Mouse (Mus musculus) spleen, adult 10 weeks (tissue): ENCODE measurements around the gene Gps2. TPM values are rescaled to one million over a fixed set of nuclear protein-coding genes. Genes with fewer than 3 reads are reported as not detected.

Experiments
- polyA plus RNA-seq: library from polyadenylated mRNA; stranded (reverse); fragments of 350-450 nt; fragmentation: Illumina TruSeq; extraction: RNeasy Lipid Tissue Mini Kit (QIAGEN cat#74804); gene quantifications from one replicate; pipeline ENCODE4 v1.2.3, GENCODE M21; 2015; ENCODE audit warnings: low replicate concordance; ENCODE audit not compliant: insufficient read depth

Gps2 gene
- polyA plus RNA-seq, result 80.2 TPM

DNA sequence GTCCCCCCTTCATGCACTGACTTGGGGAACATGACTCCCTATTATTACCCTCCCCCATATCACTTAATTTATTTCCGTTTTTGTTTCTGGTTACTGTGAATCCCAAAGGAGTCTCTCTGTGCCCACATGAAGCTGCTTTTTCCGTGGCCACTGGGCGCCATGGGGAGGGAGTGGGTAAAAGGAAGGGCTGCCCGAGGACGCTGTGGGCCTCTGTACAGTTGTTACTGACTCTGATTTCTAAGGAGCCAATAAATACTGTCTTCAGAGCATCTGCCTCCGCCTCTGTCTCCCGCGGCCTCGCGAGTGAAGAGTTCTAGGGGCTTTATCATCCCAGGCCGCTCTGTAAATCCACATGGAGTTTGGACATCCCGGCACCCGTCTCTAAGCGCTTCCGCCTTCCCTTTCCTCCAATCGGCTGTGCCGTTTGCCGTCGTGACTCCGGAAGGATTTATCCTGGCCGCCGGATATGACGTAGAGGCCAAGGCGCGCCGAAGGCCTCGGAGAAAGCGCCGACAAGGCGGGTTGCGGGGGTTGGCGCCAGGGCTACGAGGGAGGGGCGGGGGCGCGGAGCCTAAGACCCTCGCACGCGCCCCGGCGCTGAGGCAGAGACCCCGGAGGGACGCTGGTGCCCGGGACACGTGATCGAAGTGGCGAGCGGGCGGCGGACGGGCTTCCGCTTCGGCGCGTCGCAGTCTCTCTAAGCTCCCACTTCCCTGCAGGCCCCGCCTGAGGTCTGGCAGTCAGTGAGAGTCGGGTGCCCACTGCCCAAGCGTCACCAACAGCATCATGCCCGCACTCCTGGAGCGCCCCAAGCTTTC, at the start of gene Gps2:
Gene Gps2 (plus strand): TSS at position 335 of the 818 bp plus-strand sequence.

GRCm38 (mm10) chr11:69877878-69878277, 35.8 kb upstream of the Gps2 start, which contains the start of gene Tmem95:
Gene Tmem95, minus strand, starts transcription at chr11:69878018.

GRCm38 (mm10) chr11:69880853-69881603, 32.7 kb upstream of the Gps2 start, which contains the start of gene Kctd11:
Gene Kctd11, minus strand, starts transcription at chr11:69881406.

GRCm38 (mm10) chr11:69895291-69895690, 18.4 kb upstream of the Gps2 start, which contains the start of gene Acap1:
Gene Acap1, minus strand, starts transcription at chr11:69895539.

DNA sequence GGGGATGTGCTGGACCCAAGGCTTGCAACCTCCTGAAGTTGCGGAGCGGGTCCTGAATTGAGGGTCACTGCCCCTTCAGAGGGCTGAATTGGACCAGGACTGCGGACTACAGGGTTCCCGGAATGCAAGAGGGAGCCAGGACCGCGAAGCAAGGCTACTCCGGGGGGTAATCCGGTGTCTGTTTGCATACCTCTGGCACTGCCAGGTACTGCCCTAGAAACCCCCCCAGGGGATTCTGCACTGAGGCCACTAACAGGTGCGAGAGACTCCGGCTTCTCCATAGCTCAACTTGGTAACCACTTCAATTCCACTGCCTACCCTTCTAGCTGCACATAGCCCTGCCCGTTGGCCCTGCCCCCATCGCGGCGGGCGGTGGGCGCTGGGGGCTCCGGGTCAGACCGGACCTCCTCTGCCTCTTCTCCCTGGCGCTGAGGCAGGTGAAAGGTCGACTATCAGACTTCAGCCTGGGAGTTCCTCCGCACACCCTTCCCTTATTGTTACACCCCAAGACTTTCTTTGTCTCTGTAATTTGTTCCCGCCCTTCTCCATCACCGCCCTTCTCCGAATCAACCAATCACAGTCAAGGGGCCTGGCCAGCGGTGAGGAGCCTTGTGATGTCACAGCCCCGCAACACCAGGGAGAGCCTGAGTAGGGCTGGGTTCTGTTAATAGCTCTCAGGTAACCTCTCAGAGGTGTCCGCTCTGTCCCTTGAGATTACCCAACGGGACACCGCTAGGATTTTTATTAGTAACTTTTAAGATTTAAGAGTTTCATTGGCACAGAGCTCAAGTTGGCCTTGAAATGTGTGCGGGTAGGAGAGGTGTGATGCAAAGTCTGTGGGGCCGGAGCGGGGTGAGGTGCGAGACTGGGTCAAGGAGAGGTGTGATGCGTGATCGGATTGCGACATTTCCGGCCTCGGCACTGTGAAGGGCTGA, 12.9 kb upstream of the Gps2 start, which contains the start of the genes 2810408A11Rik and Neurl4:
Gene 2810408A11Rik (minus strand): TSS at position 517 of the 935 bp plus-strand sequence.
Gene Neurl4 (plus strand): TSS at position 602 of the 935 bp plus-strand sequence.

DNA sequence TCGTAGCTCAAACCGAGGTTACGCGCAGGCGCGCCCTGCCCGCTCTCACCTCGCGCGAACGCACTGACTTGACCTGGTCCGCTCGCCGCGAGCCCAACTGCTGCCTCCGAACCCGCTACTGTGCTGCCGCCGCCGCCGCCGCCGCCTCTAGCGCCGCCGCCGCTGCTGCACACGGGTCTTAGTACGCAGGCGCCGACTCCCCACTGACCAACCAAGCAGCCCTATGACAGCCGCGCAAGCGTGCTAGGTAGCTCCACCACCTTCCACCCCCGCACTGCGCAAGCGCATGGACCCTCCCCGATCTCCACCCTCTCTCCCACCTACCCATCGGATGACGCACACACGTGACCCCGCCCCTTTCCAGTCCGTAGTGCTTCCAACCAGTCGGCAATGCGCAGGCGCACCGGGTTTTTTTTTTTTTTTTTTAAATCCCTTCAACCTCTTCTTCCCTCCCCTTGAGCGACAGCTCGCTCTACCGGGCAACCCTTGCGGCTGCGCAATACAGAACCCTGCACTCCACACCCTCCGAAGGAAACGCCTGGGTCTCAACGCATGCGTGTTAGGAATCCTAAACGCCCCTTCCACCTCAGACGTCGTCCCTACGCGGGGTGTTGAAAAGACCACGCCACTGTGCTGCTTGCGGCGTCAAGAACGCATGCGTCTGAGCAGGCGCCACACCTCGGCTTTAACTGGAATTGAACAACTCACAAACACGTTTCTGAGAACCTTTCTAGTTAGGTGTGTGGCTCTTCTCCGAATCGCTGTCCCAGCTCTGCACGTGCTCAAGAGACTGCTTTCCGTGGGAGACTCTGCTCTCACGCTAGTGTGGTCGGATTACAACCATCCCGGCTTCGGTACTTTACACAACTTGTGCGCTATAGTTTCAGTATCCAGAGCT, 7.7 kb downstream of the Gps2 start, which contains the start of gene Eif5a:
Gene Eif5a (minus strand): TSS at position 845 of the 898 bp plus-strand sequence.

GRCm38 (mm10) chr11:69935137-69935879, 21.6 kb downstream of the Gps2 start, which contains the start of gene Ybx2:
Gene Ybx2, plus strand, starts transcription at chr11:69935796.

GRCm38 (mm10) chr11:69948066-69948762, 34.5 kb downstream of the Gps2 start, which contains the start of gene Slc2a4:
Gene Slc2a4, minus strand, starts transcription at chr11:69948188.

GRCm38 (mm10) chr11:69964650-69965270, 51.1 kb downstream of the Gps2 start, which contains the start of gene Cldn7:
Gene Cldn7, plus strand, starts transcription at chr11:69964779.

Other genes with a start within 250 kb of the Gps2 start
- gene Cd68, start 247.7 kb upstream of the Gps2 start, polyA plus RNA-seq, result 75.0 TPM
- 820 TPM for gene Eif4a1, start 241.5 kb upstream of the Gps2 start, polyA plus RNA-seq
- gene Senp3, start 231.8 kb upstream of the Gps2 start, polyA plus RNA-seq, result 194 TPM
- 17.3 TPM for gene Tnfsf13, start 228.1 kb upstream of the Gps2 start, polyA plus RNA-seq
- 12.0 TPM for gene Tnfsf12, start 218.0 kb upstream of the Gps2 start, polyA plus RNA-seq
- gene Tnfsfm13, start 217.8 kb upstream of the Gps2 start, polyA plus RNA-seq, result 7.2 TPM
- 121 TPM for gene Polr2a, start 155.3 kb upstream of the Gps2 start, polyA plus RNA-seq
- gene Slc35g3, start 151.9 kb upstream of the Gps2 start, polyA plus RNA-seq, result not detected
- 27.8 TPM for gene Zbtb4, start 148.0 kb upstream of the Gps2 start, polyA plus RNA-seq
- 10.8 TPM for gene Chrnb1, start 117.9 kb upstream of the Gps2 start, polyA plus RNA-seq
- 2.2 TPM for gene Fgf11, start 112.0 kb upstream of the Gps2 start, polyA plus RNA-seq
- not detected for gene Tmem102, start 108.3 kb upstream of the Gps2 start, polyA plus RNA-seq
- gene Gm39566, start 98.6 kb upstream of the Gps2 start, polyA plus RNA-seq, result not detected
- gene Spem2, start 95.4 kb upstream of the Gps2 start, polyA plus RNA-seq, result not detected
- gene Spem1, start 91.7 kb upstream of the Gps2 start, polyA plus RNA-seq, result not detected
- 4.4 TPM for gene Nlgn2, start 76.1 kb upstream of the Gps2 start, polyA plus RNA-seq
- gene Tmem256, start 75.4 kb upstream of the Gps2 start, polyA plus RNA-seq, result 87.3 TPM
- gene Plscr3, start 67.5 kb upstream of the Gps2 start, polyA plus RNA-seq, result 11.9 TPM
- gene Tnk1, start 55.2 kb upstream of the Gps2 start, polyA plus RNA-seq, result 0.26 TPM
- gene Tmem95, start 35.9 kb upstream of the Gps2 start, polyA plus RNA-seq, result not detected
- 4.5 TPM for gene Kctd11, start 32.5 kb upstream of the Gps2 start, polyA plus RNA-seq
- gene Acap1, start 18.3 kb upstream of the Gps2 start, polyA plus RNA-seq, result 190 TPM
- gene 2810408A11Rik, start 12.9 kb upstream of the Gps2 start, polyA plus RNA-seq, result 3.1 TPM
- 19.6 TPM for gene Neurl4, start 12.8 kb upstream of the Gps2 start, polyA plus RNA-seq
- 389 TPM for gene Eif5a, start 8.1 kb downstream of the Gps2 start, polyA plus RNA-seq
- 0.41 TPM for gene Ybx2, start 21.9 kb downstream of the Gps2 start, polyA plus RNA-seq
- 1.2 TPM for gene Slc2a4, start 34.3 kb downstream of the Gps2 start, polyA plus RNA-seq
- 0.72 TPM for gene Cldn7, start 50.9 kb downstream of the Gps2 start, polyA plus RNA-seq
- gene Ctdnep1, start 67.3 kb downstream of the Gps2 start, polyA plus RNA-seq, result 106 TPM
- gene Elp5, start 68.6 kb downstream of the Gps2 start, polyA plus RNA-seq, result 46.5 TPM
- gene Gabarap, start 77.3 kb downstream of the Gps2 start, polyA plus RNA-seq, result 492 TPM
- gene Phf23, start 81.9 kb downstream of the Gps2 start, polyA plus RNA-seq, result 67.0 TPM
- 9.8 TPM for gene Dvl2, start 86.7 kb downstream of the Gps2 start, polyA plus RNA-seq
- gene Acadvl, start 101.5 kb downstream of the Gps2 start, polyA plus RNA-seq, result 41.9 TPM
- 9.5 TPM for gene Dlg4, start 103.1 kb downstream of the Gps2 start, polyA plus RNA-seq
- gene Asgr1, start 140.2 kb downstream of the Gps2 start, polyA plus RNA-seq, result not detected
- gene Asgr2, start 178.8 kb downstream of the Gps2 start, polyA plus RNA-seq, result 0.68 TPM
- gene Mgl2, start 216.4 kb downstream of the Gps2 start, polyA plus RNA-seq, result 2.1 TPM
- 10.4 TPM for gene Clec10a, start 242.3 kb downstream of the Gps2 start, polyA plus RNA-seq